Mouse (Mus musculus): ENCODE results near the gene Olfr741. TPM values are rescaled to one million over a fixed set of nuclear protein-coding genes. Genes with fewer than 3 reads are reported as not detected.

Olfr741 gene
- polyA plus RNA-seq (2017; shearing (Covaris generic)): under 1 TPM in 1 of 2 experiments, not detected in 1; 0.20 TPM

DNA sequence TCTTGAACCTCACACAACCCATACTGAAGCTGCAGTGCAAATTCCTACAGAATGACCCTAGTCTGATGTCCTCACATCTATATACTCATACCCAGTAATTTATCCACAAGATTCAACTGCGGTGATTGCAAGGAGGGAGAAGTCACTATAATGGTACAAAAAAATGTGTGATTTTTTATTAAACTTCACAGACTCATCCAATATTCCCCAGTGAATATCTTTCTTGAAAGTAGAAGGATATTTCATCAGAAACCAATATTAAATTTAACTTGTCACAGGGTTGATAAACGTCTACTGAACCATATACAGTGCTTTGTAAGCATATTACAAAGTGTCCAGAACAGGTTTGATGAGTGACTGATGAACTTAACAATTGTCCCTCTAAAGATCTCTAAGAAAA is at the start of gene Olfr741:
Gene Olfr741 (plus strand): TSS at position 301 of the 400 bp plus-strand sequence.

DNA sequence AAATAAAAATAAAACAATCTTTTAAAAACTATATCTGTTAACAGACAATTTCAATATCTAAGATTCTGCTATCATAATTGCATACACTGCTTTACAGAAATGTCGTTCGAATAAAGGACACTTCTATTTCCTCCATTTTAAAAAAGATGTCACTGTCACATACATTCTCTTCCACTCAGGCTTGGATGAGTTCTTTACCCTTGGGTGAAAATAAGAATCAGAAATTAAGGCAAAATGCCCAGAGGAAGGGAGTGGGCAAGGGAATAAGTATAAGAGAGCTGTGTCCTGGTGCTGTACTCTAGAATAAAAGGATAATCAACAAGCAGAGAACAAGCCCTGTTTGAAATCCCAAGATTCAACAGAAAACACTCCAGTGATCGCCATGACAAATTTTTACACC is 27.3 kb upstream of the Olfr741 start, which contains the start of gene Olfr740:
Gene Olfr740 (plus strand): TSS at position 301 of the 400 bp plus-strand sequence.

DNA sequence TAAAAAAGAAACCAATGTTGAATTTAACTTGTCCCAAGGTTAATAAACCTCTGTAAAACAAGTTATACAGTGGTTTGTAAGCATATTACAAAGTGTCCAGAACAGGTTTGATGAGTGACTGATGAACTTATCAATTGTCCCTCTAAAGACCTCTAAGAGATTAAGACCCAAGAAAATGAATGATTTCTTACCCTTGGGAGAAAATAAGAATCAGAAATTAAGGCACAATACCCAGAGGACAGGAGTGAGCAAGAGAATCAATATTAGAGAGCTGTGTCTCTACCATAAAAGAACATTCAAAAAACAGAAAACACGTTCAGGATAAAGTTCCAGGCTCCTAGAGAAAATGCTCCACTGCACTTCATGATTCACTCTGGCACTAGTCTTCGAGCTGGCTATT is 30.8 kb downstream of the Olfr741 start, which contains the start of gene Olfr742:
Gene Olfr742 (plus strand): TSS at position 301 of the 400 bp plus-strand sequence.

DNA sequence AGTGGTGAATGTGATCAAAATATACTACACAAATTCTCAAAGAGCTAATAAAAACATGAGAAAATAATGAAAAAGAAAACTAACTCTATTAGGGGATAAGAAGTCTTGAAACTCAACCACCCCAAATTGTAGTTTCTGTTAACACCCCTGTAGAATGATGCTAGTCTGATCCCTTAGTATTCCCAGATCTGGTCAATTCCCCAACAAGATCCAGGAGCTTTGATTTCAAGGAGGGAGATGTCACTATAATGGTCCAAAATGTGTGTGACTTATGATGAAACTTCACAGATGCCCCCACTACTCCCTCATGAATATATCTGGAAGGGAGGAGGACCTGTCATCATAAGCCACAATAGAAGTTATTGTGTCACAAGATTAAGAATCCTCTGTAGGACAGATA is 49.0 kb downstream of the Olfr741 start, which contains the start of gene Olfr743:
Gene Olfr743 (plus strand): TSS at position 301 of the 400 bp plus-strand sequence.

Other genes with a start within 250 kb of the Olfr741 start
- under 1 TPM; 0.04 to 0.08 TPM for gene Olfr731, start 230.9 kb upstream of the Olfr741 start, polyA plus RNA-seq (2017; shearing (Covaris generic))
- gene Olfr732, start 188.5 kb upstream of the Olfr741 start, polyA plus RNA-seq (2017; shearing (Covaris generic)): under 1 TPM in 1 of 2 experiments, not detected in 1; 0.17 TPM
- gene Olfr733, start 171.2 kb upstream of the Olfr741 start, polyA plus RNA-seq (2017; shearing (Covaris generic)): under 1 TPM in 1 of 2 experiments, not detected in 1; 0.06 TPM
- gene Olfr734, start 146.0 kb upstream of the Olfr741 start, polyA plus RNA-seq (2017; shearing (Covaris generic)): not detected
- not detected for gene Olfr735, start 123.9 kb upstream of the Olfr741 start, polyA plus RNA-seq (2017; shearing (Covaris generic))
- gene Tlr11, start 114.8 kb upstream of the Olfr741 start, polyA plus RNA-seq (2017; shearing (Covaris generic)): not detected
- not detected for gene Olfr736, start 91.6 kb upstream of the Olfr741 start, polyA plus RNA-seq (2017; shearing (Covaris generic))
- gene Olfr738, start 65.2 kb upstream of the Olfr741 start, polyA plus RNA-seq (2017; shearing (Covaris generic)): not detected
- gene Olfr739, start 54.1 kb upstream of the Olfr741 start, polyA plus RNA-seq (2017; shearing (Covaris generic)): not detected
- not detected for gene Olfr740, start 27.2 kb upstream of the Olfr741 start, polyA plus RNA-seq (2017; shearing (Covaris generic))
- gene Olfr742, start 30.9 kb downstream of the Olfr741 start, polyA plus RNA-seq (2017; shearing (Covaris generic)): under 1 TPM in 1 of 2 experiments, not detected in 1; 0.16 TPM
- not detected for gene Olfr743, start 49.1 kb downstream of the Olfr741 start, polyA plus RNA-seq (2017; shearing (Covaris generic))
- not detected for gene Olfr744, start 142.1 kb downstream of the Olfr741 start, polyA plus RNA-seq (2017; shearing (Covaris generic))
- gene Olfr745, start 166.7 kb downstream of the Olfr741 start, polyA plus RNA-seq (2017; shearing (Covaris generic)): not detected
- not detected for gene Olfr746, start 174.3 kb downstream of the Olfr741 start, polyA plus RNA-seq (2017; shearing (Covaris generic))
- gene Olfr747, start 220.5 kb downstream of the Olfr741 start, polyA plus RNA-seq (2017; shearing (Covaris generic)): not detected
- under 1 TPM in 1 of 2 experiments, not detected in 1; 0.36 TPM for gene Olfr748, start 234.6 kb downstream of the Olfr741 start, polyA plus RNA-seq (2017; shearing (Covaris generic))

Measured in activated CD4-positive, CD25-positive, alpha-beta regulatory T cell (primary cell).